Mouse (Mus musculus) midbrain, embryonic 16.5 days (tissue): ENCODE data around the gene Gm7945. TPM values are rescaled to one million over a fixed set of nuclear protein-coding genes. Genes with fewer than 3 reads are reported as not detected.
"Not testable (repeated sequence)": the region's sequence is repeated elsewhere in the genome, so short reads cannot be mapped to it uniquely, and the experiment has no call there.

Experiments used
- ATAC-seq: fragments of 200-750 bp; cut with Nextera tagmentation; 2 replicates; pipeline ENCODE4 v1.8.0; 2017; ENCODE audit warnings: moderate TSS enrichment
- H3K27ac ChIP-seq: fragments of 300-500 bp; sonication (generic); 2 replicates; pipeline ENCODE4 v1.5.1; 2014; ENCODE audit warnings: mild to moderate bottlenecking, low read length, mixed read lengths
- H3K27me3 ChIP-seq: fragments of 300-500 bp; sonication (generic); 2 replicates; pipeline ENCODE4 v1.6.1; 2014; ENCODE audit warnings: low read depth, low read length, mixed read lengths; ENCODE audit not compliant: control insufficient read depth, insufficient read depth
- H3K36me3 ChIP-seq: fragments of 300-500 bp; sonication (generic); 2 replicates; pipeline ENCODE4 v1.6.1; 2014; ENCODE audit warnings: mild to moderate bottlenecking, low read length, moderate library complexity, mixed read lengths; ENCODE audit not compliant: control insufficient read depth, insufficient read depth
- H3K4me1 ChIP-seq: fragments of 300-500 bp; sonication (generic); 2 replicates; pipeline ENCODE4 v1.6.1; 2014; ENCODE audit warnings: mild to moderate bottlenecking, low read length, mixed read lengths; ENCODE audit not compliant: control insufficient read depth, insufficient read depth
- H3K4me2 ChIP-seq: fragments of 300-500 bp; sonication (generic); 2 replicates; pipeline ENCODE4 v1.6.1; 2014; ENCODE audit warnings: mild to moderate bottlenecking, low read length, mixed read lengths
- H3K4me3 ChIP-seq: fragments of 300-500 bp; sonication (generic); 2 replicates; pipeline ENCODE4 v1.5.1; 2014; ENCODE audit warnings: low read depth, mild to moderate bottlenecking, low read length, moderate library complexity, mixed read lengths
- H3K9ac ChIP-seq: fragments of 300-500 bp; sonication (generic); 2 replicates; pipeline ENCODE4 v1.6.1; 2014; ENCODE audit warnings: low read depth, low read length, mixed read lengths
- H3K9me3 ChIP-seq: fragments of 300-500 bp; sonication (generic); replicated peaks from 2 replicates; pipeline ENCODE4 v1.6.1; 2014; ENCODE audit warnings: mild to moderate bottlenecking, low read length, mixed read lengths; ENCODE audit not compliant: control insufficient read depth, poor library complexity, severe bottlenecking
- WGBS: fragments of 180-500 bp; shearing (Covaris S2); extraction: QIAGEN DNeasy Blood & Tissue Kit; methylation state at CpG from one replicate; pipeline ENCODE4 v1.1.7; 2014; 5-methylcytosine and 5-hydroxymethylcytosine counted together
- polyA plus RNA-seq: library from polyadenylated mRNA; unstranded; fragments of >200 nt; fragmentation: Nextera tagmentation; extraction: Ambion mirVana; gene quantifications from 2 replicates; pipeline ENCODE4 v1.2.1, GENCODE M21; 2015

Gene Gm7945
- not detected in 2 replicates for polyA plus RNA-seq

- not testable (repeated sequence) for ATAC-seq, H3K9ac ChIP-seq, H3K4me1 ChIP-seq, H3K27ac ChIP-seq, H3K4me2 ChIP-seq, H3K4me3 ChIP-seq, H3K27me3 ChIP-seq, H3K9me3 ChIP-seq, H3K36me3 ChIP-seq
- no CpG with 5 or more reads among the region's 3 CpGs for whole genome bisulfite sequencing
Observed at GRCm38 (mm10) chr14:41386279-41386678, at the start of gene Gm7945. TSS of gene Gm7945 (minus strand) at chr14:41386379.

- WGBS, result 9% methylated on average over 10 of the region's 16 CpGs
- not testable (repeated sequence) for H3K27ac ChIP-seq, H3K4me1 ChIP-seq, H3K36me3 ChIP-seq, ATAC-seq, H3K27me3 ChIP-seq, H3K9me3 ChIP-seq, H3K4me3 ChIP-seq, H3K9ac ChIP-seq
- peak overlapping the region; percentile 32 for H3K4me2 ChIP-seq
Observed at GRCm38 (mm10) chr14:41425393-41426075, 39.4 kb upstream of the Gm7945 start.

- H3K4me3 ChIP-seq, H3K4me1 ChIP-seq, H3K9me3 ChIP-seq, H3K27ac ChIP-seq, ATAC-seq, H3K36me3 ChIP-seq, H3K9ac ChIP-seq, H3K27me3 ChIP-seq: not testable (repeated sequence)
- 9% methylated on average over 14 of the region's 14 CpGs for WGBS
- H3K4me2 ChIP-seq, result peak overlapping the region; percentile 32
Observed at GRCm38 (mm10) chr14:41424694-41425093, 38.5 kb upstream of the Gm7945 start.

- H3K4me2 ChIP-seq, ATAC-seq: not testable (repeated sequence)
- WGBS, result no CpG with 5 or more reads among the region's 2 CpGs
Observed at GRCm38 (mm10) chr14:41408181-41408580, 22.0 kb upstream of the Gm7945 start, which contains the start of gene Gm6482. TSS of gene Gm6482 (minus strand) at chr14:41408281.

GRCm38 (mm10) chr14:41348309-41348708 is 37.9 kb downstream of the Gm7945 start, which contains the start of gene Gm5798:
TSS of gene Gm5798 (plus strand) at chr14:41348609.
- not testable (repeated sequence) for ATAC-seq, H3K9ac ChIP-seq, H3K36me3 ChIP-seq, H3K27me3 ChIP-seq, H3K27ac ChIP-seq, H3K4me1 ChIP-seq, H3K4me2 ChIP-seq, H3K9me3 ChIP-seq, H3K4me3 ChIP-seq
- WGBS, result 65% methylated on average over 2 of the region's 2 CpGs

More at GRCm38 (mm10) chr14:41408181-41408580, 22.0 kb upstream of the Gm7945 start, which contains the start of gene Gm6482:
- not testable (repeated sequence) for H3K4me1 ChIP-seq, H3K9ac ChIP-seq, H3K9me3 ChIP-seq, H3K27me3 ChIP-seq, H3K36me3 ChIP-seq, H3K4me3 ChIP-seq, H3K27ac ChIP-seq

Other genes starting within 250 kb of the Gm7945 start
- gene Mbl1, start 234.9 kb downstream of the Gm7945 start, polyA plus RNA-seq, result not detected in 2 replicates
- not detected in 2 replicates for gene Sftpd, start 201.2 kb downstream of the Gm7945 start, polyA plus RNA-seq
- 0.24 and 0.40 TPM in 2 replicates for gene Gm2832, start 107.6 kb downstream of the Gm7945 start, polyA plus RNA-seq
- not detected in 2 replicates for gene Gm5798, start 37.8 kb downstream of the Gm7945 start, polyA plus RNA-seq
- not detected in 2 replicates for gene Gm6482, start 21.9 kb upstream of the Gm7945 start, polyA plus RNA-seq
- gene Gm7954, start 67.1 kb upstream of the Gm7945 start, polyA plus RNA-seq, result not detected in 2 replicates
- gene Gm3486, start 103.1 kb upstream of the Gm7945 start, polyA plus RNA-seq, result 0.29 TPM in 1 of 2 replicates, not detected in the other
- gene Gm7970, start 169.2 kb upstream of the Gm7945 start, polyA plus RNA-seq, result not detected in 2 replicates
- gene 1700049E17Rik2, start 186.8 kb upstream of the Gm7945 start, polyA plus RNA-seq, result not detected in 2 replicates
- not detected in 2 replicates for gene Gm3072, start 238.2 kb upstream of the Gm7945 start, polyA plus RNA-seq